Mouse (Mus musculus): ENCODE measurements around the gene Tmem53. TPM values are rescaled to one million over a fixed set of nuclear protein-coding genes. Genes with fewer than 3 reads are reported as not detected.

The Tmem53 gene
- polyA plus RNA-seq (2014; fragmentation: Nextera tagmentation; extraction: Ambion mirVana) = 15.5 and 21.9 TPM in 2 replicates

GRCm38 (mm10) chr4:117251801-117252316 is at the start of gene Tmem53, which contains the start of gene Armh1:
Gene Tmem53 (plus strand): TSS chr4:117251951.
Gene Armh1 (minus strand): TSS chr4:117252125.
- Histone ChIP-seq H3K9me3 (ENCODE audit: control insufficient read depth, low read length) (no peaks in the 10 kb centered on the region), H3K36me3 (ENCODE audit: control insufficient read depth, insufficient read depth, low read length) (no peaks in the 10 kb centered on the region), H3K27me3 (replicated peaks; ENCODE audit: control insufficient read depth, insufficient read depth, low read length) (no peaks in the 10 kb centered on the region), H3K4me3 (ENCODE audit: low read depth, low read length) (peak within 1 kb of the TSS; percentile 59), H3K4me1 (ENCODE audit: control insufficient read depth, insufficient read depth, low read length) (peaks cover 9% of the 10 kb centered on the region), H3K9ac (ENCODE audit: low read depth, low read length) (peak within 1 kb of the TSS; percentile 68), H3K27ac (replicated peaks; ENCODE audit: low read depth, low read length) (peak within 1 kb of the TSS; percentile 88), H3K4me2 (ENCODE audit: low read depth, low read length) (peak within 1 kb of the TSS; percentile 77)
- ATAC-seq (ENCODE audit: low read depth) = peak; percentile 98
- under 1% methylated on average over 17 of the region's 43 CpGs for WGBS
- peak; percentile 96 for DNase-seq (ENCODE audit: low spot score)

GRCm38 (mm10) chr4:117202046-117202991 is 49.4 kb upstream of the Tmem53 start:
- ATAC-seq (ENCODE audit: low read depth) = peak; percentile 94
- Histone ChIP-seq H3K9me3 (ENCODE audit: control insufficient read depth, low read length) (no peaks in the 10 kb centered on the region), H3K9ac (ENCODE audit: low read depth, low read length) (peak overlapping the region; percentile 55), H3K27ac (replicated peaks; ENCODE audit: low read depth, low read length) (peak overlapping the region; percentile 70), H3K27me3 (replicated peaks; ENCODE audit: control insufficient read depth, insufficient read depth, low read length) (no peaks in the 10 kb centered on the region), H3K36me3 (ENCODE audit: control insufficient read depth, insufficient read depth, low read length) (no peaks in the 10 kb centered on the region), H3K4me1 (ENCODE audit: control insufficient read depth, insufficient read depth, low read length) (no peaks in the 10 kb centered on the region), H3K4me2 (ENCODE audit: low read depth, low read length) (peak overlapping the region; percentile 58), H3K4me3 (ENCODE audit: low read depth, low read length) (peak overlapping the region; percentile 34)
- WGBS = under 1% methylated on average over 25 of the region's 25 CpGs
- DNase-seq (ENCODE audit: low spot score) = peak; percentile 88

GRCm38 (mm10) chr4:117202992-117203354 is 48.8 kb upstream of the Tmem53 start:
- Histone ChIP-seq H3K27ac (replicated peaks; ENCODE audit: low read depth, low read length) (peak overlapping the region; percentile 70; the same call in 1 of the 2 replicates), H3K36me3 (ENCODE audit: control insufficient read depth, insufficient read depth, low read length) (no peaks in the 10 kb centered on the region), H3K9me3 (ENCODE audit: control insufficient read depth, low read length) (no peaks in the 10 kb centered on the region), H3K27me3 (replicated peaks; ENCODE audit: control insufficient read depth, insufficient read depth, low read length) (no peaks in the 10 kb centered on the region), H3K4me2 (ENCODE audit: low read depth, low read length) (peak overlapping the region; percentile 58; the same call in 1 of the 2 replicates), H3K4me3 (ENCODE audit: low read depth, low read length) (no peak overlapping the region), H3K4me1 (ENCODE audit: control insufficient read depth, insufficient read depth, low read length) (no peaks in the 10 kb centered on the region), H3K9ac (ENCODE audit: low read depth, low read length) (0 out of 2 replicates have a peak overlapping the region, but pooled peaks have one; percentile 55)
- WGBS = 59% methylated on average over 4 of the region's 4 CpGs
- DNase-seq (ENCODE audit: low spot score) (no peak), ATAC-seq (ENCODE audit: low read depth) (no peak)

- Histone ChIP-seq H3K9ac (ENCODE audit: low read depth, low read length) (no peak overlapping the region), H3K4me2 (ENCODE audit: low read depth, low read length) (no peak overlapping the region), H3K4me1 (ENCODE audit: control insufficient read depth, insufficient read depth, low read length) (no peaks in the 10 kb centered on the region), H3K36me3 (ENCODE audit: control insufficient read depth, insufficient read depth, low read length) (no peaks in the 10 kb centered on the region), H3K4me3 (ENCODE audit: low read depth, low read length) (no peak overlapping the region), H3K27ac (replicated peaks; ENCODE audit: low read depth, low read length) (no peak overlapping the region), H3K9me3 (ENCODE audit: control insufficient read depth, low read length) (no peaks in the 10 kb centered on the region), H3K27me3 (replicated peaks; ENCODE audit: control insufficient read depth, insufficient read depth, low read length) (no peaks in the 10 kb centered on the region)
- no peak for DNase-seq (ENCODE audit: low spot score)
- ATAC-seq (ENCODE audit: low read depth) = no peak
- 73% methylated on average over 6 of the region's 6 CpGs for WGBS
Measured at GRCm38 (mm10) chr4:117209592-117209991, 42.2 kb upstream of the Tmem53 start.

GRCm38 (mm10) chr4:117210147-117211074 is 41.3 kb upstream of the Tmem53 start:
- ATAC-seq (ENCODE audit: low read depth) (peak; percentile 79), DNase-seq (ENCODE audit: low spot score) (peak; percentile 85)
- 5% methylated on average over 20 of the region's 20 CpGs for WGBS
- Histone ChIP-seq H3K9ac (ENCODE audit: low read depth, low read length) (no peak overlapping the region; the same call in 1 of the 2 replicates), H3K27me3 (replicated peaks; ENCODE audit: control insufficient read depth, insufficient read depth, low read length) (no peaks in the 10 kb centered on the region), H3K4me3 (ENCODE audit: low read depth, low read length) (no peak overlapping the region), H3K36me3 (ENCODE audit: control insufficient read depth, insufficient read depth, low read length) (no peaks in the 10 kb centered on the region), H3K27ac (replicated peaks; ENCODE audit: low read depth, low read length) (peak overlapping the region; percentile 58), H3K9me3 (ENCODE audit: control insufficient read depth, low read length) (no peaks in the 10 kb centered on the region), H3K4me1 (ENCODE audit: control insufficient read depth, insufficient read depth, low read length) (no peaks in the 10 kb centered on the region), H3K4me2 (ENCODE audit: low read depth, low read length) (peak overlapping the region; percentile 13)

GRCm38 (mm10) chr4:117214250-117214649 is 37.5 kb upstream of the Tmem53 start:
- H3K4me1 ChIP-seq (ENCODE audit: control insufficient read depth, insufficient read depth, low read length) = no peaks in the 10 kb centered on the region
- H3K27me3 ChIP-seq (replicated peaks; ENCODE audit: control insufficient read depth, insufficient read depth, low read length) = no peaks in the 10 kb centered on the region
- no peak overlapping the region for H3K4me2 ChIP-seq (ENCODE audit: low read depth, low read length)
- no peaks in the 10 kb centered on the region for H3K36me3 ChIP-seq (ENCODE audit: control insufficient read depth, insufficient read depth, low read length)
- WGBS = 82% methylated on average over 6 of the region's 6 CpGs
- H3K4me3 ChIP-seq (ENCODE audit: low read depth, low read length) = no peak overlapping the region
- ATAC-seq (ENCODE audit: low read depth) (no peak), DNase-seq (ENCODE audit: low spot score) (no peak)
- H3K27ac ChIP-seq (replicated peaks; ENCODE audit: low read depth, low read length) = no peak overlapping the region
- H3K9me3 ChIP-seq (ENCODE audit: control insufficient read depth, low read length) = no peaks in the 10 kb centered on the region
- no peak overlapping the region for H3K9ac ChIP-seq (ENCODE audit: low read depth, low read length)

- WGBS = 64% methylated on average over 5 of the region's 5 CpGs
- H3K27ac ChIP-seq (replicated peaks; ENCODE audit: low read depth, low read length) = peak overlapping the region; percentile 40; the same call in 1 of the 2 replicates
- no peaks in the 10 kb centered on the region for H3K36me3 ChIP-seq (ENCODE audit: control insufficient read depth, insufficient read depth, low read length)
- DNase-seq (ENCODE audit: low spot score) = no peak
- no peaks in the 10 kb centered on the region for H3K9me3 ChIP-seq (ENCODE audit: control insufficient read depth, low read length)
- no peak overlapping the region for H3K9ac ChIP-seq (ENCODE audit: low read depth, low read length)
- no peaks in the 10 kb centered on the region for H3K4me1 ChIP-seq (ENCODE audit: control insufficient read depth, insufficient read depth, low read length)
- H3K27me3 ChIP-seq (replicated peaks; ENCODE audit: control insufficient read depth, insufficient read depth, low read length) = no peaks in the 10 kb centered on the region
- H3K4me3 ChIP-seq (ENCODE audit: low read depth, low read length) = no peak overlapping the region
- no peak for ATAC-seq (ENCODE audit: low read depth)
- no peak overlapping the region for H3K4me2 ChIP-seq (ENCODE audit: low read depth, low read length)
Measured at GRCm38 (mm10) chr4:117217029-117217428, 34.7 kb upstream of the Tmem53 start.
